Mouse (Mus musculus): ENCODE data around the gene Syt1. TPM values are rescaled to one million over a fixed set of nuclear protein-coding genes. Genes with fewer than 3 reads are reported as not detected.

Gene Syt1
- total RNA-seq, 2 experiments from 2014 or later = 865 to 924 TPM

DNA sequence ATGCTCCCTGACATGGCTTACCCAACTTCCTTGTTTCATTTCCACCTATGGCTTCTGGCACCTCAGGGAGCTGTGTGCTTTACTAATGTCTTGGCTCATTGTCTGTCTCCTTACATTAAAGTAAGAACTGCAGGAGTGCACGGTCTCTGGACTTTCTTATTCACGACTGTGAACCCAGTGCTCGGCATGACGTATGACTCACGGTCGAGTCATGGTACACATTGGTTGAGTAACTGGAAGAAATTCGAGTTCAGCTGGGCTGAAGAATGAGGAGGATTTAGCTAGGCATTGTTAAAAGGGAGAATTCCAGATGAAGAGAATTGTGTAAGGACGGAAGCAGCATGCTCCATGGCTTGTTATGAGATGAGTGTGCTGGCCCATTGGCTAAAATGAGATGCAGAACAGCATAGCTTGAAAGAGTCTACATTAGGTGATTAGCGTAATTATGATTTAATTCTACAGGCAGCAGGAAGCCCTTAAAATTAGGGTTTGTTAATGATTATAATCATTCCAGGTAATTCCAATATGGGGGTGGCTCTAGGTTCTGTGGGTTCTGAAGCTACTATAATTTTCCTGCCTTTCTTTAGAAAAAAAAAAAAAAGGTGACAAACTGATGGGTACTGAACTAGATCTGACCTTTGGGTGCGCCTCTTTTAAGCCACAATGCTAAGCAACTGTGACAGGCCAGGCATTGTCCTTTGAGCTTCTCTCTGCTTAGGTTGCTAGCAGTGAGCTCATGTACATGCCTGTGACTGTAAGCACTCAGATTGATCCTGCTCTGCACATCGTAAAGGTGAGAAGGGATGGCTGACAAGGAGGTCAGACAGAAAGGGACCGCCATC is 429.0 kb downstream of the Syt1 start:
- no peak for DNase-seq (ENCODE audit: low spot score in 2 of 2)

DNA sequence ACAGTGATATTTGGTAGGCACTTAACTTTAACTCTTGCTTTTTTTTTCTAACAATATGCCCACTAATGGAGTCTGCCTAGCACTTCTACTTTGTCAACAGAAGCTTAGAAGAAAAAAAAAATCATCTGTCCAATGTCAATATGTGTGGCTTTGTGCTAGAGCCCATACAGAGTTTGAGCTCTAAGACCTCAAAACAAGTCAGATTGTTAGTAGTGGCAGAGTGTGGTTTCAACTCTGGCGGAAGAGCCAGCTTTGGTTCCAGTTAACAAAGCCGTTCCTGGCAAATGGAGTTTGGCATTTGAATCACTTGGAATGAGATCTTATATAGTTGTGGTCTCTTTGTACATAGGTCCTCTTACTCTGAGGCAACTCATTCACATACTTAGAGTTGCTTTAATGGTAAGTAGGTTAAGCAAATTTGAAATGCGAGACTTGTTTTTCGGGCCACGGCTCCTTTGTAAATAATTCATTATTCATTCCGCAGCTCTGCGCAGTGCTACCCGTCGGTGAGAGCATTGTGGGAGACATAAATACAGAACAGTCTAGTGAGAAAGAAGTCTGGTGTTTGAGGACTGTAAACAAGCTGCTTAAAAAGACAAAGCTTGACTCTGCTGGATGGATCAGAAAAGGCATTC is 429.9 kb downstream of the Syt1 start:
- DNase-seq (ENCODE audit: low spot score in 2 of 2) = peak in 1 of 2 experiments; percentile 69

DNA sequence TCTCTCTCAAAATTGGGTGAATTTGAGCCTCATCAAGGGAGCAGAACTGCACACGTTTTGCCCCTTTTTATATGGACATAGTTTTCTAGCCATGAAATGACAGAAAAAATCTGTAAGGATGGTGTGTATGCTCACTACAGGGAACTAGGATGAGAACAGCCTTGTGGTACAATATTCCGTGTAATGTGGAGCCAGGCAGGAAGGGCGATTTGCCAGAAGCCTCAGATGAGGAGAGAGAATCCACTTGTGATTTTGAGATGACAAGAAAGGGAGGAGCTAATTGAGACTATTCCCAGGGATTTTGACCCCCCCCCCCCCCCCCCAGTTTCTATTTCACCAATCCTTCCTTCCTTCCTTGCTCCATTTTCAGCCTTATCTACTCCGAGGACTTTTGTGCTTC is 431.4 kb downstream of the Syt1 start:
- DNase-seq (ENCODE audit: low spot score in 2 of 2) = no peak

DNA sequence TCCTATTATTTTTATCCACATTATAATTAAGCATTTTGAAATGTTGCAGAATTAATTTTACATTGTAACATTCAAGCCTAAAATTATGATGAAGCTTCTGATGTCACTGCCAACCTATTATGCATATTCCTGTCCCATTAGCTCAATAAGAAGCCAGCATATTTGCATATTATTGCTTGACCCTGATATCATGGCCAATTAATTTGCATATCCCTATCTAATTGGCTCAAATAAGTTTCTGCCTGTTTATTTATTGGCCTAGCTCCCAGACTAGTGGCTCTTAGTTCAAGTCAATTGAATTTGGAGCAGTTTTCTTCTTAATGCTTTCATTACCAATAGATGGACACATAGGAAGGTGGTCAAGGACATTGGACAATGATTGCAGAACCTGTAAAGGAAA is 433.2 kb downstream of the Syt1 start:
- no peak for DNase-seq (ENCODE audit: low spot score in 2 of 2)

DNA sequence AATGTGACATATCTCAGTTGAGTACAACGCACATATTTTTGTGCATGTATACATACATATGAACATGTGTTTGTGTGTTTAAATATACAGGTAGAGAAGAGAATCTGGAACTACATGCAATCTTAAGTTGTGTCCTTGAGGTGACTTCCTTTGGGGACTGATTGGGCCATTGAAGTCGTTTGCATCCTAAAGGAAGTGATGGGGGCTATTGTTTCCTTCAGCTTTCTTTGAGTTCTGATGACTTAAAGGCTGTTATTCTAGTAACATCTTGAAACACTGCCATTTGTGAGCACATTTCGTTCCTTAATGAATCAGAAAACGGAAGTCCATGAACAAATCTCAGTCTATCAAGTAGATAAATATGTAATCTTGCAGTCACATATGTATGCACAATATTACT is 438.0 kb downstream of the Syt1 start:
- no peak for DNase-seq (ENCODE audit: low spot score in 2 of 2)

DNA sequence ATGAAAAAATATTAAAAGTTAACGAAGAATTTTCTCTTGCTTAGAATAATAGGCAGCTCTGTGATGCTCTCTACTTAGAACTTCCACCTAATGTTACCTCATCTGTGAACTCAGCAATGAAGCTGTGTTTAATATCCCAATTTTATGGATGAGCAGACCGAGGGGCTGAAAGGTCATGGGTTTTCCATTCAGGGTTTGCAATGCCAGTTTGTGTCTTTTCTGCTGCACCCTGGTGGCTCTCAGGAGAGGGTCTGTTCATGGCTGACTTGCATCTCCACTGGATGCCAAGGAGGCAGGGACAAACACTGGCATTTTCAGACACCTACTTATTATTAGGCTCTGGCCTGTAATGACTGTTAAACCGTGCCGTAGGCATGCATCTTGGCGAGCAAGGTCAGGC is 439.7 kb downstream of the Syt1 start:
- DNase-seq (ENCODE audit: low spot score in 2 of 2) = no peak

DNA sequence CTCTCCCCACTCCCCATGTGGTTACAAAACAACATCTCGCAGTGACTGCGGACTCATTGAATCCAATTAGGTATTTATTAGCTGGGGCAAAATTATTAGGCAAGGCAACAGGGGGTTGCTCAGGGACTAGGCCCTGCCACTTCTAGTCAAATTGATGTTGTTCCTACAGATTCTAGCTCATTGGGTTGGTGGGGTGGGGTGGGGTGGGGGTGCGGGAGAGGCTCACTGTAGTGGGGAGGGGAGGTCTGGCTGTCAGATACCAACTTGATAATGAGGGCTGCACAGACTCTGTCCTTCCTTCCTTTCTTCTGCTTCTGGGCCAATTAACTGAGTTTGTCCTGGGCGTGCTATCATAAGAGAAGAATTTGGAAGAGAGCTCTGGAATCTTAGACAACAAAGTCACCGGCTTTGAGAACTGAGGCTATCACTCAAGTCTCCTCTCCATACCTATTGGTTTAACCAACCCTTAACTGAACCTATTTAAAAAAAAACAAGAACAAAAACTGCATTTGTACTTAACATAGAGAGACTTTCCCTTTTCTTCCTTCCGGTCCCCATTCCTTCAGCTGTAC is 441.1 kb downstream of the Syt1 start:
- no peak for DNase-seq (ENCODE audit: low spot score in 2 of 2)

DNA sequence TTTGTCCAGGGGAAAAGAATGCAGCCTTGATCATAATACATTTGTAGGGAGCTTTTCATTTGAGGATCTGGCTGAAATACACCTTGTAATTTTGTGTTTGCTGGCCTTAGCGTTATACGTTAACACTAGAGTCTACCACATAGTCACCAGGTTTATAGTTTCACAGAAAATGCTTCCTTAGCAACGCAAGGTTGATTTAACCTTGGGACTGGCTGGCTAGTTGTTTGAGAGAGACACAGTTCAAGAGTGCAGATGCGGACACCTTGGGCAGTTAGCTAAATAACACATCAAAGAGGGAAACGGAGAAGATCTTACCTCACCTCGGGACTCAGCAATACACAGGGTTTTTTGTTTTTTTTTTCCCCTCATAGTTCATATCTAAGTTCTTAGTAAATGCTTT is 441.9 kb downstream of the Syt1 start:
- DNase-seq (ENCODE audit: low spot score in 2 of 2) = no peak

DNA sequence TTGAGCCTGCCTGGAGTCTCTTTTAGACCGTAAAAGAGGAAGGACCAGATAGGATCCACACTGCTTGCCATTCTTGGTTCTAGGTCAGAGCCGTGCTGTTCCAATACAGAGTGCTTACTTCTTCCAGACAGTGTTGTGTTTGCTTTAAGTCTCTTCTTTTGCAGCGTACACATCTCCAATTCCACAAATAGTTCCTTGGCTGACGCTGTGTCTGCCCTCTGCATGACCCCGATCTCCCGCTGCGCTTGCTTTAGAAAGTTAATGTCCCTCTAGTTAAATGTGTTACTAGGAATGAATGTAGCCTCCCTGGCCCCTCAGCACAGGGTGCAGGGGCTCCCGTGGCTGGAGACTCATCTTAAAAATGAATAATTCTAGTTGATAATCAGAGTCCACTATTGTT is 442.6 kb downstream of the Syt1 start:
- DNase-seq (ENCODE audit: low spot score in 2 of 2) = no peak

DNA sequence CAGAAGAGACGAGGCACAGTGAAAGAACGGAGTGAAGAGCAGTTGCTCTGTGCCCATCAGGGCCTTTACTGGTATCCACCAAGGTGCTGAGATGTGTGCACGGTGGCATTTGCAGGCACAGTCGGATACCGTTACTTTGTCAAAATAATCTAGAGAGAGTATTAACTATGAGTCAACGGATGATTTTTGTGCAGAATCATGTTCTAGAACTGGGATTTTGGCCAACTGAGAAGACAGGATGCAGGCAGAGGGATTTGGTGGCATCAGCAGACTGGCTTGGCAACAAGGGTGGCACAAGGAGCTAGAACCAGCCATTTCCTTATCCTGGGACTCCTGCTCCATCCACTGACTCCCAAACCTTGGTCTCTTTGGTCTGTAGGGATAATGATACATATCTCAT is 443.3 kb downstream of the Syt1 start:
- DNase-seq (ENCODE audit: low spot score in 2 of 2) = peak in 1 of 2 experiments; percentile 41

DNA sequence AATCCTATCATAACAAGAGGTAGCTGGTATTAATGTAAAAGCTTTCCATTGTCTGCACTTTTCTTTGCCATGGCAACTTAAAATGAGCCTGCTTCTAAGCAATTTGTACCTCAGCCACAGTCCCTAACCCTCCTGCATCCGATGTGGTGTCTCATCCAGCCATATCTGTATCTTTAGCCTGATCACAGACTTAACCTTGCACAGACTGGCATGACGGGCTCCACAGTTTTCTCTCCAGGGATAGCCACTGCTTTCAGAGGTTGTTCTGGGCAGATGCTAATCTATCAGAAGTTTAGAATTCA is 451.2 kb downstream of the Syt1 start:
- DNase-seq (ENCODE audit: low spot score in 2 of 2) = no peak

DNA sequence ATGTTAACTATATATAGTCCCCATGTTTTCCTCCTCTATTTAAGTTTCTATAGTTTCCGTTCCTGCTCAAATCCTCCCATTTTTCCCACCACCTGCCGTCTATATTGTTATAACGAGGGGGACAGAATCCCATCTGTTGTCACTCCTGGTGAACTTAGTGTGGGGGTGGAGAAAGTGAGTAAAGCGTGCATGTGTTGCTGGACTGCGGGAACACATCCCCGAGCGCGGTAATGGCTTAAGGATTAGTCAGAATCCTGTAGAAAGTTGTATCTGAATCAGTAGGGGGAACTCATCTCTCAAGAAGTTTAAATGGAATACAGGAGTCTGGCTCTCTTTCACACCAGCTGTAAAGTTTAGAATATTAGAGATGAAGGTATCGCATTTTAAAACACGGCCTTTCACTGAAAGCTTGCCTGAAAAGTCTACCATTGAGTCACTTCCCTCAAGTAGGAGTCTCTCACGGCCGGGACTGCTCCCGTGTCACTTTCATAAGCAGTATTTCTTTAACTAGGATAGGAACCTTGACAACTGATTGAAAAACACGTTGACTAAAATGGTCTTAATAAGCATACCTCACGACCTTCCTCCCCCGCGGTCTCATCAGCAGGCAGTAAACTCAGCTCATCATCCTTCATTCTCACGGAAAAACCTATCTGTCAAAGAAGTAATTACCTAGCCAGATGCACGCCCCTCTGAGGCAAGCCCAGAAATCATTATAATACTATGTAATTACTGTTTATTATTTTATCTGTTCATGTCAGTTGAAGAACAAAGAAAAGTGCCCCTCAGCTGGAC is 451.8 kb downstream of the Syt1 start:
- DNase-seq (ENCODE audit: low spot score in 2 of 2) = no peak

DNA sequence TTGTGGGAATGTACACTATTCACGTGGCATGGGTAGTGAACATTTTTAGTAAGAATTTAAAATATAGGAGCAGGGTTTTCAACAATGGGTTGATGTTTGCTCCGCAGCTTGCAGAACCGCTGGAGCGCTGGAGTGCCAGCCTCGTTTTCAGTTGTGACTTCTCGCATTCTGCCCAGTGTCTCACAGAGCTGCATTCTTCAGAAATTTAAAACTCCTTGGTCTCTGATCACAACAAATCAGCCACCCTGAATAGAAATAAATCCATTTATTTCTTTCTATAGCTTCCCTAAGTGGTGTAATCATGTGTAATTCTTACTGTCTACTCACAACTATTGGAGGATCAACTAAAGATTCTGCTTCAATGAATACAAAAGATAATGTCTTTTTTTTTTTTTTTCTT is 458.2 kb downstream of the Syt1 start:
- no peak for DNase-seq (ENCODE audit: low spot score in 2 of 2)

DNA sequence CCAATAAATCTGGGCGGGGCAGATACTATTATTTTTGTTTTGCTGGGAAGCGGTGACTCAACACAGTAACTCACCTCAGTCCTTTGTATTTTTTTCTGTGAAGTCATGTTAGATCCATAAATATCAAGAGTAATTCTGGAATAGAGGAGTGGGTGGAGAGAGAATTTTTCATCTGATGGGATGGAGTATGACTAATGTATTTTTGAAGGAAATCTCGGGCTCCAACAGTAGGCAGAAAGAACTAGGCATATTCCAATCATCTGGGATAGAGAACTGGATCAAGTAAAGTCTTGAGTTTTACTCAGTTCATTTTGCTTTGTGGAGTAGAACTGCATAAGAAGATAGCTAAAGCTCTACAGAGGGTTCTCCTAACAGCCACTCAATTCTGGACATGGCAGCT is 465.1 kb downstream of the Syt1 start:
- no peak for DNase-seq (ENCODE audit: low spot score in 2 of 2)

DNA sequence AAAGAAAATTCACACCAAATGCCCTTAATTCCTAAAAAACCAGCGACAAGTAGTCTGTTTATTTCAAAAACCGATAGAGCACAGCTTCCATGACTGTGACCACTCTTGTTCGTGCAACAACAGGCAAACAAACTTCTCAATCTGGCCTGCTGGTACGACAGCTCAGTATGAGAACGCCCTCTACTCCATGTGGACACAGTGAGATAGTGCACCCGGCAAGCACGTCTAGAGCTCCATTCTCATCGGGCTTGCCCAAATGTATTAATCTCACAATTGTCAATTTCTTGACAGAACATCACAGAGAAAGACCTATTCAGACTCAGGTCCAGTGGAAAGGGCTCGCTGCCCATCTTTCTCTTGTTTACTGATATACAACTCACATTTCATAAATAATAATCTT is 469.2 kb downstream of the Syt1 start:
- no peak for DNase-seq (ENCODE audit: low spot score in 2 of 2)

DNA sequence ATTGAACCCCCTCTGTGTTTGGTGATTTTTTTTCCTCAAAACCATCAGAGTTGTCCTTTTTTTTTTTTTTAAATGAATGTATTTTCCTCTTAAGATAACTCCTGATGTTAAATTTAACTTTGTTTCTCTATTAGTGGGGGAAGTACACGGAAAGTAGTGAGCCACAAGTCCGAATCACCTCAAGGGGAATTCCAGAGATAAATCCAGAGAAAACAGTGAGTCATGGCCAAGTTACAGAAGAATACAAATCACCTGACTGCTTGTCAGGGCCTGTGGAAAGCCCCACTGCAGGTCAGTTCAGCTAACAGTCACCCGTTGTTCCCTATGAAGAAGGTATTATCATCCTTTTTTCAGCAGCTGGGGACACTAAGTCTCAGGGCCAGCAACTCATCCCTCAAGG is 472.2 kb downstream of the Syt1 start:
- DNase-seq (ENCODE audit: low spot score in 2 of 2) = no peak

DNA sequence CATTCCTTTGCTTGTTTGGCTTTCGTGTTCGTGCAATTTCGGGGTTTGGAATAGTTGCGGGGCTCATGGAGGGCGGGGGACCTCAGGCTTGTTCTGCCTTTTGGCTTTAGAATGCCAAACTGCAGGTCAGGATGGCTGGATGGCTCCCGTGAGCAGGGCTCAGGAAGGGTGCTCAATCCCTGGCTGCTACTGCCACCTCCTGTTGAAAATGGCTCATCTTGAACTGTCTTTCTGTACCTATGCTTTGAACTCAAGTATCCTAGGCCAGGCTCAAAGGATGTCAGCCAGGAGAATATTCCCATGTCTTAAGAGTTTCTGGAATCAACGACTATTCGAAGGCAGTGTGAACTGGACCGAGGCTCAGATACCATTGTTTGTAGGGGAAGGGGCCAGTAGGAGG is 473.1 kb downstream of the Syt1 start:
- DNase-seq (ENCODE audit: low spot score in 2 of 2) = no peak

DNA sequence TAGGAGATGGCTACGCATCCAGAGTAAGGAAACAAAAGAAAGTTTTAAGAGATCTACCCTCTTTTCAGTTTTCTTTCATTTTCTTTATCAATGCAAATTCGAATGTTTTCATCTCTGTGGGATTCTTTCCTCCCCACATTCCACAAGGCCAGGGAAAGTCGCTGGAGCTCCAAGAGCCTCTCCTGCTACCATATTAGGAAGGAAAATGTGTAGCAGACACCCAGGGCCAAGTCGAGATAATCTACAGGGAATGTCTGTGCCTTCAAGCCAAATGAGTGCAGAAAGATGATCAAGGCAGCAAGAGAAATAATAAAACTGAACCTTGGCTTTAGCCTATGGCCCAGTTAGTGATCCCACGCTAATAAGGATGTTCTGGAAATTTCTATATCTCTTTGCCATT is 474.9 kb downstream of the Syt1 start:
- no peak for DNase-seq (ENCODE audit: low spot score in 2 of 2)

DNA sequence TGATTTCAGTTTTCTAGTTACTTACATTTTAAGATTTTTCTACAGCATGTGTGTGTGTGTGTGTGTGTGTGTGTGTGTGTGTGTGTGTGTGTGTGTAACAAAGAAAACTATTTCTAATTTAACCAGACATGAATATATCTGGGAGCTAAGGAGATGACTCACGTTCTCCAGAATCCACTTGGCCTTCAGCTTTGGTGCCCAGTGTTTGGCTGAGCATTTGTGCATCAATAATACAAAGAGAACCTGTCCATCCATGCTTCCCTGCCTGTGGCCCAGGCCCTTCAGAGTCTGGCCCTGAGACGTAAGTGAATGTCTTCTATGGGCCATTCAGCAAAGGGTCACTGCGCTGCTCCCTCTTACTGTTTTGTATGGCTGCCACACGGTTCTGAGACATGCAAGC is 476.7 kb downstream of the Syt1 start:
- DNase-seq (ENCODE audit: low spot score in 2 of 2) = no peak

DNA sequence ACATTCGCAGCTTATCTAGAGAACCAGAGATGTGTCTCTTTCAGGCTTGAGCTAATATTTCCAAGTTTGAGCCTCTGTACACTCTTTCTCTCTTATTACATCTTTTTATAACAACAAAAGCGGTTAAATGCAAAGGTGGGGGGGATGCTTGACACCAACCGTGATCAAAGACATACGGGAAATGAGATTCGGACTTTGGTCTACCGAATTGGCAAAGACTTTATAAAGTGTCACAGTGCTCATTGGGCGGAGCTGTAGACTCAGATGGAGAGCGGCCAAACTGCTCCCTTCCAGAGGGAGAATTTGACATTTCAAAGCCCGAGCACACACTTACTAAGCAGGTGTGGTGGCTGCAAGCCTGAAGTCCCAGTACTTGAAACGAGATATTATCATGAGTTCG is 477.9 kb downstream of the Syt1 start:
- DNase-seq (ENCODE audit: low spot score in 2 of 2) = no peak

DNA sequence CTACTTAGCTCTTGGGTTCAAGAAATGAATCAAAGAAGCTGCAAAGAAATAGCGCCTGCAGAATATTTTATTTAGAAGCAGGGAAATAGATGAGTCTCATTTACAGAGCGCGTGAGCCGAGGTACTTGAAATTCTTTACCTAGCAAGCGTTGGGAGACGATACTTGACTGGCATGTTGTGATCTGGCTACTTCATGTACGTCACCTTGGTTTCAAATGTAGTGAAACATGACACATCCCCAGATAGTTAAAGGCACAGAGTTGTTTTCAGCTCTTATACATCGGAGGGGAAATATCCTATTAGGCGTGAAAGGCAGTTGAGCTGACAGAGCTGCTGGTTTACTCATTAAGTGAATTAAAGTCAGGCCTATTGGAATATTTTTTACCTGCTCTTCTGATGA is 478.5 kb downstream of the Syt1 start:
- no peak for DNase-seq (ENCODE audit: low spot score in 2 of 2)

DNA sequence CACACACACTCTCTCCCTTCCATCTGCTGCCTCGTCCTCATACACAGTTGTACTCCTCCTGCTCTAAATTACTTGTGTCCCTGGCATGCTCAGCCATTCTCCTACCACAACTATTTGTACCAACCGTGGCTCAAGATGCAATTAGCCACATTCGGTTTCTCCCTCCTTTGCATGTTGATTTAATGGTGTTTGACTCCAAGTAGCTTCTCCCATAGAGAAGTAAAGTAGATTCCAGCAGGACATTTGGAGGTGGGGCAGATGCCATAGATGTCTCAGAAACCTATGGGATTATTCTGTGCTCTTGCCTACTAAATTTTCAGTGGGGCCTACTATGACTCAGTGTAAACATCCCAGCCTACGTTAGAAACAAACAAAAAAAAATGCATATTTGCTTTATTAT is 479.1 kb downstream of the Syt1 start:
- DNase-seq (ENCODE audit: low spot score in 2 of 2) = no peak
